Mouse (Mus musculus) cerebellum, adult 2 months (tissue): ENCODE results near the gene Heatr5b. TPM values are rescaled to one million over a fixed set of nuclear protein-coding genes. Genes with fewer than 3 reads are reported as not detected.

ENCODE experiments used
- DNase-seq, 2 experiments: peaks; one replicate each; pipeline ENCODE4 v3.0.0; 2021
- H3K27ac ChIP-seq: fragments of 200-500 bp; 2 replicates; pipeline ENCODE4 v1.5.1; 2012; ENCODE audit warnings: low read length, control low read depth, inconsistent platforms; ENCODE audit not compliant: insufficient read depth
- H3K27me3 ChIP-seq: fragments of 200-500 bp; 2 replicates; pipeline ENCODE4 v1.6.1; 2012; ENCODE audit warnings: inconsistent platforms, mild to moderate bottlenecking, low read length, moderate library complexity; ENCODE audit not compliant: control insufficient read depth, insufficient read depth
- H3K4me1 ChIP-seq: fragments of 200-500 bp; 2 replicates; pipeline ENCODE4 v1.6.1; 2011; ENCODE audit warnings: low read length; ENCODE audit not compliant: control insufficient read depth, insufficient read depth
- H3K4me3 ChIP-seq: fragments of 200-500 bp; replicated peaks from 2 replicates; pipeline ENCODE3; 2011; ENCODE audit warnings: mild to moderate bottlenecking, low read depth, low read length, control low read depth; ENCODE audit not compliant: insufficient read depth
- CTCF ChIP-seq: fragments of 200-500 bp; IDR thresholded peaks from 2 replicates; pipeline ENCODE4 v1.5.1; 2011; ENCODE audit warnings: low read depth, mild to moderate bottlenecking, control low read depth, low read length, moderate library complexity, borderline replicate concordance; ENCODE audit not compliant: insufficient read depth
- POLR2A ChIP-seq: fragments of 200-500 bp; IDR thresholded peaks from 2 replicates; pipeline ENCODE4 v1.6.1; 2011; ENCODE audit warnings: low read length, control low read depth, borderline replicate concordance; ENCODE audit not compliant: insufficient read depth
- WGBS: fragments of 180-500 bp; shearing (Covaris S2); methylation state at CpG from one replicate; pipeline ENCODE4 v1.1.7; 2018; 5-methylcytosine and 5-hydroxymethylcytosine counted together
- polyA plus RNA-seq: library from polyadenylated mRNA; depleted of rRNA; stranded (reverse); fragments of >200 nt; gene quantifications from 2 replicates; pipeline ENCODE4 v1.2.3, GENCODE M21; 2012; rRNA removed

Heatr5b gene
- 36.0 and 39.2 TPM in 2 replicates for polyA plus RNA-seq

DNA sequence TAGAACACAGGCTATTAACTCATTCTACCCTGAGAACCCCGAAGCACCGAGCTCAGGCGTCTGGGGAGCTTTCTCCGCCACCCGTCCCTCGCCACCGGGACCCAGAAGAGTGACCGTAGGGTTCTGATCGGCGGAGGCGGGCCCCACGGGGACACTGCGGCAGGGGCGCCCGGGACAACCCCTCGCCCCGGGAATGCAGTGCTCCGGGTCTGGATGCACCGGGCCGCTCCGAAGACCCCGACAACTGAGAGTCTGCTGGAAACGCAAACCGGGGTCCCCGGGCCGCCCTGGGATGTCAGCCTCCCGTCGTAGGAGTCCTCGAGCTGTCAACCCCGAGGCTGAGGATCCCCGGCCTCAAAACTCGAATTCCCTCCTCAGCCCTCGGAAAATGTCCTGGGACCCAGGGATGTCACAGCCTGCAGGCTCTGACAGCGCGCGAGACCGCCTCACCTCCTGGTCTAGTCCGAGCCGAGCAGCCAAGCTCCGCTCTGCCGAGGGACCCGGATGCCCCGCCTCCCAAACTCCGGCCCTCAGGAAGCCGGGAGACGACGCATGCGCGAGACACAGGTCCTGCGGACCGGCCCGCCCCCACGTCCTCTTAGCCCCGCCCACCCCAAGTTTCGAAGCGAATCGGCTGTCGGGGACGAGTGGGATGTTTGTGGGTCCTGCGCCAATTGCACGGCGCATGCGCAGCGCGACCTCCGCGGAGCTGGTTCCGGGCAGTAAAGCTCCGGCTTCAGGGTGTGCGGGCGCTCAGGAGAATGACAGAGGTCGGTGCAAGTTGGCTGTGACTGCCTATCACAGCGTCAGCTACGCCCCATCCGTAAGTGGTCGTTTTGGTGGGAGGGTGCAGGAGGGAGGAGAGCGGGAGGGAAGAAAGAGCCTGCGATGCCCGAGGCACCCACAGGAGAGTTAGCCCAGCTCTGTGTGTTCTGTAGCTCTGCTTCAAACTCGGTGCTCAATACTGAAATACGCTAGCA is at the start of gene Heatr5b, which contains the start of gene Gpatch11:
Heatr5b (minus strand) TSS at position 509 of the 980 bp plus-strand sequence.
Gpatch11 (plus strand) TSS at position 712 of the 980 bp plus-strand sequence.
- Histone ChIP-seq H3K4me1 (no peaks in the 10 kb centered on the region; the same call in 1 of the 2 replicates), H3K27ac (peak within 1 kb of the TSS; percentile 41), H3K4me3 (peak within 1 kb of the TSS; percentile 96), H3K27me3 (no peaks in the 10 kb centered on the region)
- TF ChIP-seq POLR2A (peak; percentile 89), CTCF (no peak)
- under 1% methylated on average over 81 of the region's 81 CpGs for WGBS
- DNase-seq, result peak; percentile 98

DNA sequence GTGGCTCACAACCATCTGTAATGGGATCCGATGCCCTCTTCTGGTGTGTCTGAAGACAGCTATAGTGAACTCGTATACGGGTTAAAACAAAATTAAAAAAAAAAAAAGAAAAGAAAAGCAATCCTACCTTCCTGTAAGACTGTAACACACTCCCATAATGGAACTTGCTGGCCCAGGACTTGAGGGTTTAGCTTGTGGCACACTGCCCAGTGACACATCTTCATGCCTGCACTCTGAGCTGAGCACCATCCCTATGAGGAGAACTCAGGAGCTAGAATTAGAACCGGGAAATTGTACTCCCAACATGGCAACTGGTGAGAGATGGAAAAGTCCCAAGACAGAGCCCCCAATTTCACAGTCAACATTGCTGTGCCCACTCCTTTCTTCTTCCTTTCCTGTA is 48.1 kb upstream of the Heatr5b start:
- Histone ChIP-seq H3K27ac (no peak overlapping the region), H3K27me3 (no peaks in the 10 kb centered on the region), H3K4me1 (no peaks in the 10 kb centered on the region; the same call in 1 of the 2 replicates), H3K4me3 (no peak overlapping the region)
- WGBS, result 82% methylated on average over 4 of the region's 4 CpGs
- no peak for DNase-seq
- TF ChIP-seq POLR2A (no peak), CTCF (no peak)

DNA sequence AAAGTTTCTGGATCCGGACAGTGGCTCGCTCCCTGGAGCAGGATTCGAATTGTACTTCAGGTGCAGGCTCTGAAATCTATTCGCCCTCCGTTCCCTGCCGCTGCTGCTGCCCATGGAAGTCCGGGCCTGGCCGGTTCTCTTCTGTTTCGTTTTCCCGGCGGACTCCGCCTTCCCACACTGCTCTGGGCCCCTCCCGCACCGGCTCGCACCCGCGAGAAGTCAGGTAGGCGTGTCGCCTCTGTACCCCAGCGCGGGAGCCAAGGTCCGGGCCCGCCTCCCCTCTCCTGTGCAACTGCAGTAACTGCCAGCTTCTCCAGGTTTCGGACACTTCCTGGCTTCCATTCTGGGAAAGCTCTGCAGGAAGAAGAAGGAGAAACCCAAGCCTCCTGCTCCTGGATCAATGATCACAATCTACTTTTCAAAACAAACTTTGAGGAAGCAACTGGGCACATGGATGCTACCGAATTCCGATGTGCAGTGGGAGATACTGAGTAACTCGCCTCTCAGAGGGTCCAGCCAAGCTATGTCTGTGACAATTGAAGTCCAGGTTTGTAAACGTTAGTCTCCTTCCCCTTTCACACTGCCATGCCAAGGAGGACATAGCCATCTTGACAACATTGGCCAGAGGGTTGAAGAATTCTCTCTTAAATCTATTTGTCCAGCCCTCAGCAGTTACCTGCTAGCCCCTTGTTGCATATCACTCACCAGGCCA is 47.4 kb upstream of the Heatr5b start, which contains the start of gene Eif2ak2:
Eif2ak2 (minus strand) TSS at position 173 of the 712 bp plus-strand sequence.
- 1% methylated on average over 28 of the region's 28 CpGs for WGBS
- H3K4me3 ChIP-seq, result peak within 1 kb of the TSS; percentile 80
- TF ChIP-seq POLR2A (no peak), CTCF (no peak)
- H3K4me1 ChIP-seq, result no peaks in the 10 kb centered on the region; the same call in 1 of the 2 replicates
- no peaks in the 10 kb centered on the region for H3K27me3 ChIP-seq
- no peak within 1 kb of the TSS for H3K27ac ChIP-seq
- peak; percentile 60 to 63 for DNase-seq

DNA sequence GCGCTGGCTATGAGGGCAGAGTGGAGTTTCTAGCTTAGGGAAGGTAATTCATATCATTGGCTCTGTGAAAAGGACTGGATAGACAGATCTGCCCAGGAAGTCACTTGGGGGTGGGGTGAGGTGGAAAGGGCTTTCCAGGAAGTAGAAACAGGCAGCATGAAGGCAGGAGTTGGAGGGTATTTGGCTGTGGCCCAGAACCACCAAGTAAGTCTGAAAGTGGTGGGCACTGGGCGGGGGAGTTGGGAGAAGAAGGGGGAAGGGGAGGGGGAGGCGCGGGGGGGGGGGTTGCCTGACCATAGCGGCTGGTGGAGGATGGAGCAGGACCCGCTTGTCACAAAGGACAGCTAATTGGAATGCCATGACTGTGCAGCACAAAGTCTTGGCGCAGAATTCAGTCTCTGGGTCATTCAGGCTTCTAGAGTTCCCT is 46.7 kb upstream of the Heatr5b start:
- 11% methylated on average over 6 of the region's 7 CpGs for WGBS
- no peak overlapping the region for H3K27ac ChIP-seq

DNA sequence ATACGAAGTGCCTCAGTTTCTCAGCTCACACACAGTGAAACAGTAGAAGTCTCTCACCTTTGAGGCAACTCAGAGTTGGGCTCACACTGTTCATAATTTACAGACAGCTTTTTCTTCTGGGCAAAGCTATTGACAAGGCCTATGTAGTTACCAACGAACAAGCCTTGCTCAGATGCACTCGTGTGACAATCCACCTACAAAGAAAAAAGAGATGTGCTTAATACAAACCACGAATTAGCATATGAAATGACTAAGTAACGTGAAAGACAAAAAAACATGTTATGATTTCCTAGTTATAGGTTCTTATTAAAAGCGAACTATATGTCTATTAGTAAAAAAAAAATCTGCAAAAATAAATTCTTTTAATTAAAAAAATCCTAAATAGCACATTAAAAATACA is 38.7 kb upstream of the Heatr5b start:
- no peak overlapping the region for H3K27ac ChIP-seq
- H3K4me1 ChIP-seq, result no peaks in the 10 kb centered on the region
- TF ChIP-seq POLR2A (no peak), CTCF (no peak)
- H3K4me3 ChIP-seq, result no peak overlapping the region
- WGBS, result 90% methylated on average over 6 of the region's 6 CpGs
- no peaks in the 10 kb centered on the region for H3K27me3 ChIP-seq
- no peak for DNase-seq

More for the DNA sequence above, 46.7 kb upstream of the Heatr5b start:
- Histone ChIP-seq H3K27me3 (no peaks in the 10 kb centered on the region), H3K4me3 (peak overlapping the region; percentile 80), H3K4me1 (no peaks in the 10 kb centered on the region; the same call in 1 of the 2 replicates)
- TF ChIP-seq CTCF, result no peak
- TF ChIP-seq POLR2A, result no peak
- peak in 1 of 2 experiments; percentile 8 for DNase-seq

DNA sequence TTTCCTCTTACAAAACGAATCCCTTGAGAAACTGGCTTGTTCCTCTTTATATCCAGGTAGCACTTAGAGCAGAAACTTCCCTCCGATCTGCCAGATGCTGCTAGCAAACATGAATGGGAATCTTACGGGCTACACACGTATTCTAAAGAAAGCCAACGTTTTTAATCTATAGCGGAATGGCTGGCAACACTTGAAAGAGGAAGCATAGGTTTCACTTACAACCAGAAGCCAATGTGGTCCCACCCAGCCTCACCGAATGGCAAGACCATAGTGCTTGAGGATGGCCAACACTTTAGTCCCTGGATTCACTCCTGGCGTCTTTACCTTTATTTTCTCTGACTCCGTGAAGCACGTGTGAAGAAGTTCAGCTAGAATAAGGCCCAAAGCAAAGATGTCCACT is 21.1 kb upstream of the Heatr5b start:
- WGBS, result 87% methylated on average over 10 of the region's 10 CpGs
- Histone ChIP-seq H3K4me1 (no peaks in the 10 kb centered on the region), H3K4me3 (no peak overlapping the region), H3K27ac (no peak overlapping the region), H3K27me3 (no peaks in the 10 kb centered on the region)
- no peak for DNase-seq
- no peak for TF ChIP-seq POLR2A
- TF ChIP-seq CTCF, result no peak

DNA sequence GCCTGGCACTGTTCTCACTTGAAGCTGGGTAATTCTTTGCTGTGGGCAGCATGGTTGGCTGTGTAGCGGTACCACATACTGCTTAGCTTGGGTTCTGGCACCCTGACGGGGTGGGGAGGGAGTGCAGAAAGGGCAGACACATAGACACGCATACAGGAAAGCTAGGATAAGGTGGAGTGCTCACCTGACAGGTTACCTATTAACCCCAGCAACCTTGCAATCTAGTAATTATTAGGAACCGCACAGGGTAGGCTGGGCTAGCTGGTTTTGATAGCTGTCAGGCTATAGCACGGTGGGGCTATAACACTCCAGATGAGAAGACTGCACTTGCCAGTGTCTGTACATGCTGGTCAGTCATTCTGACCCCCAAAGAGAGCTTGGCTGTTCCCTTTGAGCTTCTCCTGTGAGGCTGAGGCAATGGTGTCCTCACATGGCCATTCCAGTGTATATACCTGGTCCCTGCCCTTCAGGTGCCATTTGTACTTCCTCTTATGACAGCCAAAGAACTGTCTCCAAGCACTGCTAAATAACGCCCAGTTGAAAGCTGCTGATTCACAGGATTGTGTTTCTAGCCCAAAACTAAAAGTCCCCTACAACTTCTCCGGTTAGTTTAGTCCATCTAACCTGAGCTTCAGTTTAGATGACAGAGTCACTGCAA is 7.2 kb upstream of the Heatr5b start:
- no peaks in the 10 kb centered on the region for H3K4me1 ChIP-seq
- no peak overlapping the region for H3K27ac ChIP-seq
- 93% methylated on average over 7 of the region's 7 CpGs for WGBS
- no peak for DNase-seq
- no peak for TF ChIP-seq CTCF
- no peak for TF ChIP-seq POLR2A
- H3K4me3 ChIP-seq, result no peak overlapping the region
- no peaks in the 10 kb centered on the region for H3K27me3 ChIP-seq
